ENCODE assay signal across 8 mouse cellular contexts in genomic region chr13:119789851-119790717, GRCm38 (mm10). TPM values are rescaled to one million over a fixed set of nuclear protein-coding genes. Genes with fewer than 3 reads are reported as not detected.
DNase-seq lines count a peak whose midpoint lies in the region; ATAC-seq and TF ChIP-seq lines count a peak whose summit lies in the region.

No protein-coding gene starts in this region.

- peaks cover 32% of the 10 kb centered on the region for H3K36me3 ChIP-seq in E14TG2a.4 (ENCODE audit: insufficient read depth, low read length)
- H3K36me3 ChIP-seq in forebrain, embryonic 11.5 days (ENCODE audit: control insufficient read depth, insufficient read depth, low read length) = no peaks in the 10 kb centered on the region; the same call in 1 of the 2 replicates
- peaks cover 27% of the 10 kb centered on the region for H3K36me3 ChIP-seq in heart, embryonic 15.5 days
- peaks cover 27% of the 10 kb centered on the region for H3K36me3 ChIP-seq in liver, embryonic 14.5 days (replicated peaks; ENCODE audit: control insufficient read depth, insufficient read depth, low read depth)
- H3K36me3 ChIP-seq in neural tube, embryonic 14.5 days (ENCODE audit: control insufficient read depth, insufficient read depth, low read length) = peaks cover 20% of the 10 kb centered on the region

- WGBS in forebrain, embryonic 11.5 days = 2% methylated on average over 44 of the region's 66 CpGs
- under 1% methylated on average over 43 of the region's 66 CpGs for WGBS in heart, embryonic 15.5 days
- under 1% methylated on average over 51 of the region's 66 CpGs for WGBS in liver, embryonic 14.5 days (ENCODE audit: insufficient replicate concordance)
- WGBS in neural tube, embryonic 14.5 days = 1% methylated on average over 42 of the region's 66 CpGs

- H3K27ac ChIP-seq in forebrain, embryonic 11.5 days (ENCODE audit: low read depth, low read length) = peak overlapping the region; percentile 90
- H3K27ac ChIP-seq in heart, embryonic 15.5 days = peak overlapping the region; percentile 99
- peak overlapping the region; percentile 61 for H3K27ac ChIP-seq in liver, embryonic 14.5 days
- peak overlapping the region; percentile 97 for H3K27ac ChIP-seq in neural tube, embryonic 14.5 days (ENCODE audit: low read depth, low read length)

- TF ChIP-seq EP300 in liver, embryonic 14.5 days (IDR thresholded peaks at IDR 0.05; ENCODE audit: low read depth) = no peak

- peak; percentile 48 for DNase-seq in c-Kit-positive CD71-positive TER-119-negative erythroid progenitor cells, embryonic 14.5 days (ENCODE audit: low read depth)
- peak; percentile 68 for DNase-seq in forebrain, embryonic 11.5 days (ENCODE audit: low spot score)
- DNase-seq in kidney, postnatal 25 days = peak; percentile 52 to 70
- DNase-seq in liver, embryonic 14.5 days (ENCODE audit: low read depth in 3 of 3, low spot score in 3 of 3) = peak; percentile 25 to 45 (median 29)
- peak; percentile 85 for DNase-seq in testis, postnatal 10 days (ENCODE audit: low spot score)

- peak; percentile 66 for ATAC-seq in forebrain, embryonic 11.5 days (replicated peaks; ENCODE audit: low FRiP score)
- peak; percentile 72 for ATAC-seq in heart, embryonic 15.5 days (replicated peaks; ENCODE audit: insufficient number of reproducible peaks, insufficient read depth, low FRiP score, low read depth)
- ATAC-seq in liver, embryonic 14.5 days (ENCODE audit: insufficient read depth) = peak; percentile 61
- peak; percentile 73 for ATAC-seq in neural tube, embryonic 14.5 days (ENCODE audit: low read depth)

- H3K9me3 ChIP-seq in E14TG2a.4 (ENCODE audit: low read length) = no peaks in the 10 kb centered on the region
- H3K9me3 ChIP-seq in forebrain, embryonic 11.5 days (ENCODE audit: control insufficient read depth, low read length) = no peaks in the 10 kb centered on the region
- no peaks in the 10 kb centered on the region for H3K9me3 ChIP-seq in heart, embryonic 15.5 days (replicated peaks)
- no peaks in the 10 kb centered on the region for H3K9me3 ChIP-seq in liver, embryonic 14.5 days (ENCODE audit: control insufficient read depth, low read length)
- H3K9me3 ChIP-seq in neural tube, embryonic 14.5 days (ENCODE audit: control insufficient read depth, low read length) = no peaks in the 10 kb centered on the region

- TF ChIP-seq CTCF in E14TG2a.4 (conservative IDR thresholded peaks at IDR 0.05; ENCODE audit: low read length) = no peak
- no peak for TF ChIP-seq CTCF in liver, embryonic 14.5 days (IDR thresholded peaks at IDR 0.05; ENCODE audit: low read depth)

- peak overlapping the region; percentile 65 for H3K4me2 ChIP-seq in forebrain, embryonic 11.5 days (ENCODE audit: low read depth, low read length, severe bottlenecking)
- peak overlapping the region; percentile 95 for H3K4me2 ChIP-seq in heart, embryonic 15.5 days
- H3K4me2 ChIP-seq in liver, embryonic 14.5 days (ENCODE audit: low read depth) = peak overlapping the region; percentile 82
- peak overlapping the region; percentile 65 for H3K4me2 ChIP-seq in neural tube, embryonic 14.5 days (ENCODE audit: low read depth, low read length)

- H3K9ac ChIP-seq in forebrain, embryonic 11.5 days (ENCODE audit: low read length) = peak overlapping the region; percentile 94
- peak overlapping the region; percentile 98 for H3K9ac ChIP-seq in heart, embryonic 15.5 days
- peak overlapping the region; percentile 98 for H3K9ac ChIP-seq in liver, embryonic 14.5 days (replicated peaks)
- peak overlapping the region; percentile 93 for H3K9ac ChIP-seq in neural tube, embryonic 14.5 days (replicated peaks; ENCODE audit: low read depth, low read length)

- H3K4me1 ChIP-seq in E14TG2a.4 (replicated peaks; ENCODE audit: low read depth, low read length) = peaks cover 21% of the 10 kb centered on the region
- peaks cover 2% of the 10 kb centered on the region; the same call in 1 of the 2 replicates for H3K4me1 ChIP-seq in forebrain, embryonic 11.5 days (replicated peaks; ENCODE audit: control insufficient read depth, insufficient read depth, low read length)
- H3K4me1 ChIP-seq in heart, embryonic 15.5 days (replicated peaks) = peaks cover 17% of the 10 kb centered on the region
- peaks cover 8 to 11% of the 10 kb centered on the region in 2 experiments for H3K4me1 ChIP-seq in liver, embryonic 14.5 days (replicated peaks; ENCODE audit: control insufficient read depth in 2 of 2, insufficient read depth in 2 of 2, low read length in 1 of 2)
- H3K4me1 ChIP-seq in neural tube, embryonic 14.5 days (ENCODE audit: control insufficient read depth, insufficient read depth, low read length) = peaks cover 12% of the 10 kb centered on the region

- H3K4me3 ChIP-seq in E14TG2a.4 (replicated peaks; ENCODE audit: low read length) = peak overlapping the region; percentile 85
- H3K4me3 ChIP-seq in forebrain, embryonic 11.5 days (ENCODE audit: low read depth, low read length) = peak overlapping the region; percentile 84
- peak overlapping the region; percentile 92 for H3K4me3 ChIP-seq in heart, embryonic 15.5 days
- peak overlapping the region; percentile 92 to 95 for H3K4me3 ChIP-seq in liver, embryonic 14.5 days (ENCODE audit: insufficient read depth in 1 of 2, low read depth in 2 of 2, low read length in 2 of 2)
- H3K4me3 ChIP-seq in neural tube, embryonic 14.5 days (ENCODE audit: low read depth, low read length) = peak overlapping the region; percentile 76

- H3K27me3 ChIP-seq in E14TG2a.4 (ENCODE audit: insufficient read depth, low read length) = peaks cover 5% of the 10 kb centered on the region; the same call in 1 of the 2 replicates
- H3K27me3 ChIP-seq in forebrain, embryonic 11.5 days (ENCODE audit: control insufficient read depth, insufficient read depth, low read length) = no peaks in the 10 kb centered on the region
- no peaks in the 10 kb centered on the region for H3K27me3 ChIP-seq in heart, embryonic 15.5 days
- no peaks in the 10 kb centered on the region for H3K27me3 ChIP-seq in liver, embryonic 14.5 days (ENCODE audit: control insufficient read depth, insufficient read depth, low read length)
- no peaks in the 10 kb centered on the region for H3K27me3 ChIP-seq in neural tube, embryonic 14.5 days (ENCODE audit: control insufficient read depth, insufficient read depth, low read length)

RNA-seq across cellular contexts. Expression of gene Zfp131, which starts 0.6 kb away (rescaled TPM):
- 49.2 and 50.7 TPM in 2 replicates for polyA plus RNA-seq in forebrain, embryonic 11.5 days (2014; fragmentation: Nextera tagmentation; extraction: Ambion mirVana)
- polyA plus RNA-seq in heart, embryonic 15.5 days (2015; fragmentation: Nextera tagmentation; extraction: Ambion mirVana) = 21.6 and 22.7 TPM in 2 replicates
- polyA plus RNA-seq in liver, embryonic 14.5 days (2012; rRNA removed) = 5.4 and 9.4 TPM in 2 replicates
- polyA plus RNA-seq in liver, embryonic 14.5 days (2014; fragmentation: Nextera tagmentation; extraction: Ambion mirVana) = 11.7 and 13.9 TPM in 2 replicates
- polyA plus RNA-seq in neural tube, embryonic 14.5 days (2014; fragmentation: Nextera tagmentation; extraction: Ambion mirVana) = 38.4 and 38.7 TPM in 2 replicates

RNA-seq across cellular contexts. Expression of gene Nim1k, which starts 34.4 kb away (rescaled TPM):
- polyA plus RNA-seq in forebrain, embryonic 11.5 days (2014; fragmentation: Nextera tagmentation; extraction: Ambion mirVana) = 4.9 and 5.8 TPM in 2 replicates
- 0.72 and 0.77 TPM in 2 replicates for polyA plus RNA-seq in heart, embryonic 15.5 days (2015; fragmentation: Nextera tagmentation; extraction: Ambion mirVana)
- 0.01 and 0.02 TPM in 2 replicates for polyA plus RNA-seq in liver, embryonic 14.5 days (2012; rRNA removed)
- 0.13 TPM in 1 of 2 replicates, not detected in the other for polyA plus RNA-seq in liver, embryonic 14.5 days (2014; fragmentation: Nextera tagmentation; extraction: Ambion mirVana)
- 5.3 and 5.9 TPM in 2 replicates for polyA plus RNA-seq in neural tube, embryonic 14.5 days (2014; fragmentation: Nextera tagmentation; extraction: Ambion mirVana)

RNA-seq across cellular contexts. Expression of gene AF067063, which starts 39.9 kb away (rescaled TPM):
- polyA plus RNA-seq in forebrain, embryonic 11.5 days (2014; fragmentation: Nextera tagmentation; extraction: Ambion mirVana) = not detected in 2 replicates
- not detected in 2 replicates for polyA plus RNA-seq in heart, embryonic 15.5 days (2015; fragmentation: Nextera tagmentation; extraction: Ambion mirVana)
- polyA plus RNA-seq in liver, embryonic 14.5 days (2012; rRNA removed) = not detected in 2 replicates
- polyA plus RNA-seq in liver, embryonic 14.5 days (2014; fragmentation: Nextera tagmentation; extraction: Ambion mirVana) = not detected in 2 replicates
- not detected in 2 replicates for polyA plus RNA-seq in neural tube, embryonic 14.5 days (2014; fragmentation: Nextera tagmentation; extraction: Ambion mirVana)

RNA-seq across cellular contexts. Expression of gene D13Ertd608e, which starts 45.7 kb away (rescaled TPM):
- polyA plus RNA-seq in forebrain, embryonic 11.5 days (2014; fragmentation: Nextera tagmentation; extraction: Ambion mirVana) = not detected in 2 replicates
- not detected in 2 replicates for polyA plus RNA-seq in heart, embryonic 15.5 days (2015; fragmentation: Nextera tagmentation; extraction: Ambion mirVana)
- not detected in 2 replicates for polyA plus RNA-seq in liver, embryonic 14.5 days (2012; rRNA removed)
- not detected in 2 replicates for polyA plus RNA-seq in liver, embryonic 14.5 days (2014; fragmentation: Nextera tagmentation; extraction: Ambion mirVana)
- not detected in 2 replicates for polyA plus RNA-seq in neural tube, embryonic 14.5 days (2014; fragmentation: Nextera tagmentation; extraction: Ambion mirVana)

Comparison
In these comparisons a context has a peak if more than half of its experiments do, and no peak if none do; other contexts are left out.
1. Peak in every context shown above with its lines: DNase-seq, ATAC-seq, H3K4me3 ChIP-seq and H3K27ac ChIP-seq.
2. DNase-seq: peak in every context shown above with its lines; median percentile 85 in testis, postnatal 10 days; 68 in forebrain, embryonic 11.5 days; 61 in kidney, postnatal 25 days; 48 in c-Kit-positive CD71-positive TER-119-negative erythroid progenitor cells, embryonic 14.5 days; 29 in liver, embryonic 14.5 days.